Comparison of ENCODE assay signal across 8 mouse cellular contexts in the genomic region with DNA sequence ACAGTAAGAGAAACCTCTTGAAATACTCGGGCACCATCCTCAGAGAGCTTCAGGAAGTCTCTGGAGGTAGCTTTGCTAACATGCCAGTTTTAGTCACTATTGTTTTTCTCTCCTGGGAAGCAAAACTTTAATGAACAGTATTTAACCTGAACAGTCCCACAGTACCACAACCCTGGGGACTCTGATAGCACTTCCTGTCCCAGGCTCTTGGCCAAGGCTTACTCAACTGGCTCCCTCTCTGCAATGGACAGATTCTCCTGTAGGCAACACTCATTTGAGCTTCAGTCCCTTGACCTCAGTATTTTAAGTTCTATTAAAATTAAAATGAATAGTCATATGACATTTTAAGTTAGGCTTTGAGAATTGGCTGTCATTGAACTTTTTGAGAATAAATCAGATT.
DNase-seq lines count a peak whose midpoint lies in the region; ATAC-seq and TF ChIP-seq lines count a peak whose summit lies in the region.

No protein-coding gene starts in this region.

- intact Hi-C loops in gastrocnemius, postnatal 36 days (cut with DNase I): no loop called here

- no peak overlapping the region for H3K9ac ChIP-seq in midbrain, postnatal 0 days (replicated peaks; ENCODE audit: low read length, poor library complexity, severe bottlenecking)
- no peak overlapping the region for H3K9ac ChIP-seq in midbrain, embryonic 13.5 days (replicated peaks)
- H3K9ac ChIP-seq in limb, embryonic 14.5 days (ENCODE audit: low read depth, low read length, severe bottlenecking): no peak overlapping the region
- H3K9ac ChIP-seq in stomach, postnatal 0 days (ENCODE audit: low read length): no peak overlapping the region

- ATAC-seq in midbrain, postnatal 0 days (ENCODE audit: low FRiP score): no peak
- ATAC-seq in midbrain, embryonic 13.5 days: no peak
- ATAC-seq in limb, embryonic 14.5 days (ENCODE audit: low FRiP score, low read depth): no peak
- no peak for ATAC-seq in stomach, postnatal 0 days (ENCODE audit: low FRiP score, low TSS enrichment)

- H3K4me2 ChIP-seq in midbrain, postnatal 0 days (ENCODE audit: low read depth, low read length, poor library complexity, severe bottlenecking): peak overlapping the region; percentile 24; the same call in 1 of the 2 replicates
- no peak overlapping the region for H3K4me2 ChIP-seq in midbrain, embryonic 13.5 days (replicated peaks)
- H3K4me2 ChIP-seq in limb, embryonic 14.5 days (replicated peaks; ENCODE audit: low read depth, low read length, severe bottlenecking): peak overlapping the region; percentile 42
- peak overlapping the region; percentile 27 for H3K4me2 ChIP-seq in stomach, postnatal 0 days (replicated peaks; ENCODE audit: low read depth)

- H3K4me3 ChIP-seq in midbrain, postnatal 0 days (ENCODE audit: low read depth, low read length): no peak overlapping the region
- no peak overlapping the region for H3K4me3 ChIP-seq in midbrain, embryonic 13.5 days (replicated peaks)
- H3K4me3 ChIP-seq in limb, embryonic 14.5 days (replicated peaks; ENCODE audit: low read length): no peak overlapping the region
- no peak overlapping the region for H3K4me3 ChIP-seq in stomach, postnatal 0 days (ENCODE audit: low read depth, low read length)

- no peaks in the 10 kb centered on the region for H3K4me1 ChIP-seq in midbrain, postnatal 0 days (ENCODE audit: insufficient read depth, low read length)
- H3K4me1 ChIP-seq in midbrain, embryonic 13.5 days (replicated peaks): no peaks in the 10 kb centered on the region
- H3K4me1 ChIP-seq in limb, embryonic 14.5 days (ENCODE audit: control insufficient read depth, insufficient read depth, low read length): no peaks in the 10 kb centered on the region
- H3K4me1 ChIP-seq in stomach, postnatal 0 days (replicated peaks; ENCODE audit: control insufficient read depth, insufficient read depth): no peaks in the 10 kb centered on the region

- TF ChIP-seq POLR2A in limb, embryonic 14.5 days (IDR thresholded peaks at IDR 0.05; ENCODE audit: borderline replicate concordance, extremely low read depth, insufficient read depth, insufficient read length): no peak

- no peak for TF ChIP-seq CTCF in midbrain, postnatal 0 days (IDR thresholded peaks at IDR 0.05)
- no peak for TF ChIP-seq CTCF in stomach, postnatal 0 days (IDR thresholded peaks at IDR 0.05; ENCODE audit: low read depth)

- 36% methylated on average over 1 of the region's 1 CpGs for WGBS in midbrain, postnatal 0 days
- WGBS in midbrain, embryonic 13.5 days: 42% methylated on average over 1 of the region's 1 CpGs
- 26% methylated on average over 1 of the region's 1 CpGs for WGBS in limb, embryonic 14.5 days
- WGBS in stomach, postnatal 0 days: 26% methylated on average over 1 of the region's 1 CpGs

- H3K27ac ChIP-seq in midbrain, postnatal 0 days (ENCODE audit: low read depth, low read length): no peak overlapping the region
- no peak overlapping the region for H3K27ac ChIP-seq in midbrain, embryonic 13.5 days
- H3K27ac ChIP-seq in limb, embryonic 14.5 days (replicated peaks; ENCODE audit: low read depth, low read length): no peak overlapping the region
- H3K27ac ChIP-seq in stomach, postnatal 0 days (replicated peaks): no peak overlapping the region

- H3K9me3 ChIP-seq in midbrain, postnatal 0 days (ENCODE audit: low read length): no peaks in the 10 kb centered on the region
- no peaks in the 10 kb centered on the region for H3K9me3 ChIP-seq in midbrain, embryonic 13.5 days
- H3K9me3 ChIP-seq in limb, embryonic 14.5 days (ENCODE audit: control insufficient read depth, low read length): no peaks in the 10 kb centered on the region
- H3K9me3 ChIP-seq in stomach, postnatal 0 days (ENCODE audit: control insufficient read depth, low read length): no peaks in the 10 kb centered on the region

- no peaks in the 10 kb centered on the region for H3K27me3 ChIP-seq in midbrain, postnatal 0 days (ENCODE audit: insufficient read depth, low read length)
- no peaks in the 10 kb centered on the region for H3K27me3 ChIP-seq in midbrain, embryonic 13.5 days
- no peaks in the 10 kb centered on the region for H3K27me3 ChIP-seq in limb, embryonic 14.5 days (ENCODE audit: control insufficient read depth, insufficient read depth, low read length)
- no peaks in the 10 kb centered on the region for H3K27me3 ChIP-seq in stomach, postnatal 0 days (ENCODE audit: control insufficient read depth, insufficient read depth, low read length)

- peak; percentile 27 for DNase-seq in gastrocnemius, adult 18-20 months (ENCODE audit: low spot score)
- DNase-seq in gastrocnemius, postnatal 36 days: no peak
- DNase-seq in midbrain, postnatal 0 days (ENCODE audit: low spot score): no peak
- no peak for DNase-seq in limb, embryonic 14.5 days (ENCODE audit: low spot score)
- no peak for DNase-seq in stomach, postnatal 0 days (ENCODE audit: low spot score)
- DNase-seq in layer of hippocampus, postnatal 36 days: no peak
- no peak for DNase-seq in urinary bladder, postnatal 14 days (ENCODE audit: low spot score)

- no peak for TF ChIP-seq EP300 in stomach, postnatal 0 days (optimal IDR thresholded peaks at IDR 0.05)

- no peaks in the 10 kb centered on the region for H3K36me3 ChIP-seq in midbrain, postnatal 0 days (ENCODE audit: insufficient read depth, low read length)
- no peaks in the 10 kb centered on the region for H3K36me3 ChIP-seq in midbrain, embryonic 13.5 days
- H3K36me3 ChIP-seq in limb, embryonic 14.5 days (ENCODE audit: control insufficient read depth, insufficient read depth, low read length): no peaks in the 10 kb centered on the region
- H3K36me3 ChIP-seq in stomach, postnatal 0 days (ENCODE audit: control insufficient read depth, insufficient read depth, low read length): no peaks in the 10 kb centered on the region
